30 mouse cellular contexts compared by ENCODE assay signal in the genomic region with DNA sequence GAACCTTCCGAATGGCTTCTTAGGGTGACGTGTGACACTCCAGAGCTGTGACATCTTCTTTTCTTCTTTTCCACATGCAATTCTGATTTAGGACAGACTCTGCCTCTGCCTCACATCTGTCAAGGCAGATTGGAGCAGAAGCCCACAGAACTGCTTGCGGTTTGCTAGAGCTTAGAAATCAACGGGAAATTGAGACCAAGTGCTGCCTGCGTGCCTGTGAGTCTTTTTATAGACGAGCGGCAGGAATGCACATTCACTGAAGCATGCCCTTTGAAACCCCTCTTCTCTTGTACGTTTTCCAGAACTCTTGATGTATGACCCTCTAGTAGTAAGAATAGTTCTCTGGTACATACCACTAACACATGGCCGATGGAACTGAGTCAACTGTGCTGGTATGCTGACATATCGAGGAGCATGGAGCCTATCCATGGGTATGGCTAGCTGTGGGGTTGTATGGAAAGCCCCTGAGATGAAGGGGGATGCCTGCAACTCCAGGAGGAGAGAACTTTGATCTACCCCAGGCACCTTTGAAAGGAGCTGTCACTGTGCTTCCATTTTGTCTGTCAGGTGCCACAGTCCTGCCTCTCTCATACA.
DNase-seq lines count a peak whose midpoint lies in the region; ATAC-seq lines count a peak whose summit lies in the region.
"Had no signal": no experiment of that assay in that cellular context is flagged by ENCODE, and none has a peak within 500 bp of the region (broad histone marks: within the 10 kb centered on the region; RNA-seq: fewer than 3 reads in every experiment).

No protein-coding gene starts in this region.

- intact Hi-C loops in heart, postnatal 36 days (cut with DNase I), result no loop called here

- H3K27me3 ChIP-seq in heart, embryonic 10.5 days (ENCODE audit: insufficient read depth, poor library complexity, severe bottlenecking), result no peaks in the 10 kb centered on the region
- H3K27me3 ChIP-seq in heart, embryonic 16.5 days (ENCODE audit: control insufficient read depth, insufficient read depth, low read length), result no peaks in the 10 kb centered on the region
- no peaks in the 10 kb centered on the region for H3K27me3 ChIP-seq in midbrain, embryonic 16.5 days (ENCODE audit: control insufficient read depth, insufficient read depth, low read depth, low read length)
- peaks cover 3% of the 10 kb centered on the region; the same call in 1 of the 2 replicates for H3K27me3 ChIP-seq in midbrain, embryonic 13.5 days
- H3K27me3 ChIP-seq in limb, embryonic 15.5 days, result no peaks in the 10 kb centered on the region
- H3K27me3 ChIP-seq: forebrain, embryonic 15.5 days; hindbrain, embryonic 12.5 days; intestine, embryonic 15.5 days; limb, embryonic 13.5 days; liver, embryonic 13.5 days; megakaryocyte, embryonic 14.5 days; neural tube, embryonic 13.5 days had no signal

- WGBS in heart, embryonic 10.5 days, result 56% methylated on average over 10 of the region's 10 CpGs
- 36% methylated on average over 10 of the region's 10 CpGs for WGBS in heart, embryonic 16.5 days
- 71% methylated on average over 10 of the region's 10 CpGs for WGBS in midbrain, embryonic 16.5 days
- 79% methylated on average over 10 of the region's 10 CpGs for WGBS in midbrain, embryonic 13.5 days
- 44% methylated on average over 10 of the region's 10 CpGs for WGBS in limb, embryonic 15.5 days

- no peaks in the 10 kb centered on the region for H3K9me3 ChIP-seq in heart, embryonic 10.5 days
- no peaks in the 10 kb centered on the region for H3K9me3 ChIP-seq in heart, embryonic 16.5 days (replicated peaks; ENCODE audit: control insufficient read depth, low read length)
- H3K9me3 ChIP-seq in midbrain, embryonic 16.5 days (replicated peaks; ENCODE audit: control insufficient read depth, low read length, poor library complexity, severe bottlenecking), result no peaks in the 10 kb centered on the region
- no peaks in the 10 kb centered on the region for H3K9me3 ChIP-seq in midbrain, embryonic 13.5 days
- H3K9me3 ChIP-seq in limb, embryonic 15.5 days, result no peaks in the 10 kb centered on the region
- H3K9me3 ChIP-seq: forebrain, embryonic 15.5 days; hindbrain, embryonic 12.5 days; intestine, embryonic 15.5 days; limb, embryonic 13.5 days; liver, embryonic 13.5 days; neural tube, embryonic 13.5 days had no signal

- no peak for ATAC-seq in heart, embryonic 16.5 days (replicated peaks; ENCODE audit: extremely low read depth, insufficient read depth, low FRiP score)
- ATAC-seq in midbrain, embryonic 16.5 days, result 0 out of 2 replicates have a peak, but pooled peaks have one; percentile 11
- no peak for ATAC-seq in midbrain, embryonic 13.5 days
- no peak for ATAC-seq in limb, embryonic 15.5 days (ENCODE audit: insufficient number of reproducible peaks, low FRiP score, low TSS enrichment, low read depth)
- ATAC-seq in erythroblast, adult 5-6 weeks (replicated peaks; ENCODE audit: low FRiP score, poor library complexity, severe bottlenecking), result no peak
- ATAC-seq: forebrain, embryonic 15.5 days; hindbrain, postnatal 0 days; intestine, embryonic 15.5 days; lung, postnatal 0 days had no signal

- H3K4me2 ChIP-seq in heart, embryonic 16.5 days (ENCODE audit: low read depth, low read length), result 0 out of 2 replicates have a peak overlapping the region, but pooled peaks have one; percentile 7
- no peak overlapping the region for H3K4me2 ChIP-seq in midbrain, embryonic 16.5 days (ENCODE audit: low read length)
- H3K4me2 ChIP-seq in midbrain, embryonic 13.5 days (replicated peaks), result no peak overlapping the region
- H3K4me2 ChIP-seq in limb, embryonic 15.5 days, result no peak overlapping the region
- H3K4me2 ChIP-seq: forebrain, embryonic 15.5 days; hindbrain, embryonic 12.5 days; intestine, embryonic 15.5 days; limb, embryonic 13.5 days; liver, embryonic 13.5 days; neural tube, embryonic 13.5 days had no signal

- no peaks in the 10 kb centered on the region for H3K36me3 ChIP-seq in heart, embryonic 10.5 days
- H3K36me3 ChIP-seq in heart, embryonic 16.5 days (ENCODE audit: control insufficient read depth, insufficient read depth), result no peaks in the 10 kb centered on the region
- no peaks in the 10 kb centered on the region for H3K36me3 ChIP-seq in midbrain, embryonic 16.5 days (ENCODE audit: control insufficient read depth, insufficient read depth, low read length)
- no peaks in the 10 kb centered on the region for H3K36me3 ChIP-seq in midbrain, embryonic 13.5 days
- no peaks in the 10 kb centered on the region for H3K36me3 ChIP-seq in limb, embryonic 15.5 days
- H3K36me3 ChIP-seq: forebrain, embryonic 15.5 days; hindbrain, embryonic 12.5 days; intestine, embryonic 15.5 days; limb, embryonic 13.5 days; liver, embryonic 13.5 days; neural tube, embryonic 13.5 days had no signal

- DNase-seq in heart, embryonic 10.5 days (ENCODE audit: low spot score), result peak; percentile 74
- no peak for DNase-seq in heart, adult 8-10 months (ENCODE audit: low spot score)
- no peak for DNase-seq in heart, postnatal 36 days
- DNase-seq: adrenal gland, postnatal 14 days; cerebellum, adult 11-12 months; cerebellum, adult 9-11 months; embryo, embryonic 11 days; heart, postnatal 14 days; kidney, adult 2 months; kidney, postnatal 36 days; liver, embryonic 13.5 days; lung, adult 18-20 months; lung, postnatal 4 days; right cerebral cortex, postnatal 25 days; thymus, postnatal 14 days had no signal

- H3K9ac ChIP-seq in heart, embryonic 16.5 days (ENCODE audit: low read length), result no peak overlapping the region
- H3K9ac ChIP-seq in midbrain, embryonic 16.5 days (ENCODE audit: low read depth, low read length), result no peak overlapping the region
- no peak overlapping the region for H3K9ac ChIP-seq in midbrain, embryonic 13.5 days (replicated peaks)
- H3K9ac ChIP-seq in limb, embryonic 15.5 days, result no peak overlapping the region
- H3K9ac ChIP-seq: forebrain, embryonic 15.5 days; hindbrain, embryonic 12.5 days; intestine, embryonic 15.5 days; limb, embryonic 13.5 days; liver, embryonic 13.5 days; neural tube, embryonic 13.5 days had no signal

- no peak overlapping the region for H3K4me3 ChIP-seq in heart, embryonic 10.5 days
- no peak overlapping the region for H3K4me3 ChIP-seq in heart, embryonic 16.5 days (ENCODE audit: low read length)
- no peak overlapping the region for H3K4me3 ChIP-seq in midbrain, embryonic 16.5 days (ENCODE audit: low read depth, low read length)
- no peak overlapping the region for H3K4me3 ChIP-seq in midbrain, embryonic 13.5 days (replicated peaks)
- H3K4me3 ChIP-seq in limb, embryonic 15.5 days, result no peak overlapping the region
- H3K4me3 ChIP-seq: forebrain, embryonic 15.5 days; hindbrain, embryonic 12.5 days; intestine, embryonic 15.5 days; layer of hippocampus, adult 2 months; left cerebral cortex, adult 2 months; limb, embryonic 13.5 days; liver, embryonic 13.5 days; megakaryocyte, embryonic 14.5 days; neural tube, embryonic 13.5 days had no signal

- H3K4me1 ChIP-seq in heart, embryonic 10.5 days, result no peaks in the 10 kb centered on the region; the same call in 1 of the 2 replicates
- H3K4me1 ChIP-seq in heart, embryonic 16.5 days (ENCODE audit: control insufficient read depth, insufficient read depth, low read length), result peaks cover 5% of the 10 kb centered on the region
- no peaks in the 10 kb centered on the region for H3K4me1 ChIP-seq in midbrain, embryonic 16.5 days (ENCODE audit: control insufficient read depth, insufficient read depth, low read length)
- no peaks in the 10 kb centered on the region for H3K4me1 ChIP-seq in midbrain, embryonic 13.5 days (replicated peaks)
- H3K4me1 ChIP-seq in limb, embryonic 15.5 days, result peaks cover 3% of the 10 kb centered on the region; the same call in 1 of the 2 replicates
- H3K4me1 ChIP-seq: forebrain, embryonic 15.5 days; hindbrain, embryonic 12.5 days; intestine, embryonic 15.5 days; limb, embryonic 13.5 days; liver, embryonic 13.5 days; megakaryocyte, embryonic 14.5 days; neural tube, embryonic 13.5 days had no signal

- H3K27ac ChIP-seq in heart, embryonic 10.5 days, result no peak overlapping the region
- H3K27ac ChIP-seq in heart, embryonic 16.5 days (ENCODE audit: low read length), result no peak overlapping the region
- no peak overlapping the region for H3K27ac ChIP-seq in midbrain, embryonic 16.5 days (ENCODE audit: low read length)
- no peak overlapping the region for H3K27ac ChIP-seq in midbrain, embryonic 13.5 days
- H3K27ac ChIP-seq in limb, embryonic 15.5 days, result peak overlapping the region; percentile 22; the same call in 1 of the 2 replicates
- H3K27ac ChIP-seq: forebrain, embryonic 15.5 days; hindbrain, embryonic 12.5 days; hindbrain, postnatal 0 days; intestine, embryonic 15.5 days; layer of hippocampus, adult 2 months; left cerebral cortex, adult 2 months; limb, embryonic 13.5 days; liver, embryonic 13.5 days; neural tube, embryonic 13.5 days had no signal
